Mouse (Mus musculus) ES-E14 (cell line): ENCODE data around the gene Arhgap10. TPM values are rescaled to one million over a fixed set of nuclear protein-coding genes. Genes with fewer than 3 reads are reported as not detected.

Experiments used
- DNase-seq: peaks from one replicate; pipeline ENCODE4 v3.0.0-alpha.2; 2013; ENCODE audit warnings: low read depth, low spot score
- H3K27ac ChIP-seq: 2 replicates; pipeline ENCODE4 v1.5.1; 2012; ENCODE audit warnings: low read depth, mild to moderate bottlenecking, low read length, moderate library complexity, mixed read lengths; ENCODE audit not compliant: poor library complexity, insufficient read depth, severe bottlenecking
- H3K36me3 ChIP-seq: 2 replicates; pipeline ENCODE4 v1.6.1; 2012; ENCODE audit warnings: mild to moderate bottlenecking, low read length, moderate library complexity, mixed read lengths; ENCODE audit not compliant: control insufficient read depth, poor library complexity, insufficient read depth, severe bottlenecking
- H3K4me1 ChIP-seq, 2 experiments: fragments of 150-350 bp in 1 of 2; sonication (generic) in 1 of 2; 2 replicates each; pipeline ENCODE4 v1.6.1; 2012; ENCODE audit warnings: low read length in 2 of 2, mild to moderate bottlenecking in 1 of 2, mixed read lengths in 1 of 2; ENCODE audit not compliant: control insufficient read depth in 2 of 2, insufficient read depth in 2 of 2, poor library complexity in 1 of 2
- H3K4me3 ChIP-seq, 2 experiments: fragments of 150-350 bp in 1 of 2; sonication (generic) in 1 of 2; 2 replicates each; pipeline ENCODE4 v1.5.1; 2012; ENCODE audit warnings: low read length in 2 of 2, low read depth in 1 of 2, mild to moderate bottlenecking in 1 of 2, mixed read lengths in 1 of 2; ENCODE audit not compliant: insufficient read depth in 1 of 2, poor library complexity in 1 of 2, severe bottlenecking in 1 of 2
- H3K9ac ChIP-seq: 2 replicates; pipeline ENCODE4 v1.6.1; 2012; ENCODE audit warnings: low read depth, mild to moderate bottlenecking, low read length, mixed read lengths; ENCODE audit not compliant: poor library complexity, insufficient read depth, severe bottlenecking
- H3K9me3 ChIP-seq: fragments of 150-350 bp; sonication (generic); 2 replicates; pipeline ENCODE4 v1.6.1; 2012; ENCODE audit warnings: low read depth, mild to moderate bottlenecking, low read length; ENCODE audit not compliant: control insufficient read depth, insufficient read depth
- CHD2 ChIP-seq: IDR thresholded peaks from 2 replicates; pipeline ENCODE4 v1.6.1; 2014; ENCODE audit warnings: mild to moderate bottlenecking, low read depth, low read length, inconsistent platforms
- HCFC1 ChIP-seq: IDR thresholded peaks from 2 replicates; pipeline ENCODE4 v1.6.1; 2012; ENCODE audit warnings: low read length, inconsistent platforms, borderline replicate concordance; ENCODE audit not compliant: insufficient read depth
- MAFK ChIP-seq: IDR thresholded peaks from 2 replicates; pipeline ENCODE4 v1.6.1; 2014; ENCODE audit warnings: mild to moderate bottlenecking, low read depth, low read length, inconsistent platforms; ENCODE audit not compliant: insufficient read depth
- ZC3H11A ChIP-seq: IDR thresholded peaks from 2 replicates; pipeline ENCODE4 v1.6.1; 2012; ENCODE audit warnings: low read depth, mild to moderate bottlenecking, inconsistent platforms, low read length, borderline replicate concordance
- ZNF384 ChIP-seq: IDR thresholded peaks from 2 replicates; pipeline ENCODE4 v1.6.1; 2012; ENCODE audit warnings: low read depth, low read length, inconsistent platforms
- in situ Hi-C, 2 experiments: fragments of 600-800 bp; cut with MboI; formaldehyde crosslinking; loops; one replicate each; pipeline ENCODE4 v1.15.1; 2025; ENCODE audit warnings: low sequenced_read_pairs in 2 of 2, inconsistent platforms in 1 of 2; ENCODE audit not compliant: unreplicated experiment in 2 of 2
- total RNA-seq: library from RNA; depleted of rRNA; stranded (reverse); fragments of 300-350 nt; gene quantifications from 2 replicates; pipeline ENCODE4 v1.2.3, GENCODE M21; 2012

The Arhgap10 gene
- total RNA-seq, 1 experiment, result 10.8 TPM

- no peak overlapping the region for H3K9ac ChIP-seq
- H3K27ac ChIP-seq, result no peak overlapping the region
- in situ Hi-C loops, result no loop called here
- H3K4me3 ChIP-seq, result no peak overlapping the region
- H3K36me3 ChIP-seq, result no peaks in the 10 kb centered on the region
- no peaks in the 10 kb centered on the region for H3K9me3 ChIP-seq
- DNase-seq, result no peak
- no peaks in the 10 kb centered on the region; a peak in 1 of 4 replicates for H3K4me1 ChIP-seq
- TF ChIP-seq HCFC1 (no peak), CHD2 (no peak), MAFK (no peak), ZNF384 (no peak), ZC3H11A (no peak)
These were observed 229.3 kb downstream of the Arhgap10 start for GRCm38 (mm10) chr8:77288492-77288891.

- H3K4me1 ChIP-seq, result no peaks in the 10 kb centered on the region; a peak in 1 of 4 replicates
- DNase-seq, result no peak
- in situ Hi-C loops, result no loop called here
- no peaks in the 10 kb centered on the region for H3K36me3 ChIP-seq
- no peak overlapping the region for H3K27ac ChIP-seq
- TF ChIP-seq ZC3H11A (no peak), ZNF384 (no peak), CHD2 (no peak), HCFC1 (no peak), MAFK (no peak)
- H3K9me3 ChIP-seq, result no peaks in the 10 kb centered on the region
- no peak overlapping the region for H3K4me3 ChIP-seq
- H3K9ac ChIP-seq, result no peak overlapping the region
These were observed 229.7 kb downstream of the Arhgap10 start for GRCm38 (mm10) chr8:77288065-77288464.

GRCm38 (mm10) chr8:77284473-77284872, 233.3 kb downstream of the Arhgap10 start:
- no peaks in the 10 kb centered on the region for H3K4me1 ChIP-seq
- in situ Hi-C loops, result no loop called here
- no peaks in the 10 kb centered on the region for H3K9me3 ChIP-seq
- H3K36me3 ChIP-seq, result no peaks in the 10 kb centered on the region
- TF ChIP-seq MAFK, result no peak
- no peak for TF ChIP-seq HCFC1
- H3K9ac ChIP-seq, result no peak overlapping the region
- no peak for DNase-seq
- H3K27ac ChIP-seq, result no peak overlapping the region
- no peak overlapping the region for H3K4me3 ChIP-seq

DNA sequence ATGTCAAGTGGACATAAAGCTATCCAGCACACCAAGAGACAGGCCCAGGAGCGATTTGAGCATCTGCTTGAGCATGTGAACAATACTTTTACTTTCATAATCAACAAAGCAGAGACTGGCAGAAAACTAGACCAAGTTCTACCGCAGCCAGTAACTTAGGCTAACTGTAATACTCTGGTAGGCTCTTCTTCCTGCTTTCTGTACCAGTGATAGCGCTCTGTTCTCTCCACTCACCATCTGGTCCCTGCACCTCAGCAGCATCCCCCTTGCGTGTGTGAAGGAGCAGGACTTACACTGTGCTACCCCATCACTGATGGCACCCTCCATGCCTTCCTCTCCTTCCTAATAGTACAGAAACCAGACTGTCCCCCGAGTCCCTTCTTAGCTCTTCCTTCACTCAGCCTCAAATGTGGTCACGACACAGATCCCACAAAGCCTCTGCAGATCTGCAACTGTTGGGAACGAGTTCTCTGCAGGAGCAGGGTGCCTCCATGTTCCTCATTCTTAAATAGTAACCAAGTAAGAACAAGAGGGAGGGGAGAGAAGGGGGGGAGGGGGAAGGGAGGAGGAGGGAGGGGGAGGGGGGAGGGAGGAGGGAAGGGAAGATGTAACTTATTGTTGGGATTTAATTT, 235.0 kb downstream of the Arhgap10 start:
- H3K9me3 ChIP-seq, result no peaks in the 10 kb centered on the region
- TF ChIP-seq ZC3H11A, result no peak
- TF ChIP-seq CHD2, result no peak
- no peak for TF ChIP-seq MAFK
- no peak for TF ChIP-seq ZNF384
- TF ChIP-seq HCFC1, result no peak
- no peak for DNase-seq

GRCm38 (mm10) chr8:77279977-77280376, 237.8 kb downstream of the Arhgap10 start:
- Histone ChIP-seq H3K4me3 (no peak overlapping the region), H3K9me3 (no peaks in the 10 kb centered on the region), H3K36me3 (0 out of 2 replicates have a peak, but pooled peaks cover 2% of the 10 kb centered on the region), H3K9ac (no peak overlapping the region), H3K4me1 (no peaks in the 10 kb centered on the region), H3K27ac (no peak overlapping the region)
- TF ChIP-seq ZC3H11A (no peak), ZNF384 (no peak), HCFC1 (no peak), CHD2 (no peak), MAFK (no peak)
- in situ Hi-C loops, result no loop called here
- no peak for DNase-seq

More for the DNA sequence above, 235.0 kb downstream of the Arhgap10 start:
- H3K4me3 ChIP-seq, result no peak overlapping the region
- no peaks in the 10 kb centered on the region for H3K36me3 ChIP-seq
- no peak overlapping the region for H3K9ac ChIP-seq
- H3K27ac ChIP-seq, result no peak overlapping the region
- no peaks in the 10 kb centered on the region for H3K4me1 ChIP-seq
- in situ Hi-C loops, result no loop called here
